In the genomic region with DNA sequence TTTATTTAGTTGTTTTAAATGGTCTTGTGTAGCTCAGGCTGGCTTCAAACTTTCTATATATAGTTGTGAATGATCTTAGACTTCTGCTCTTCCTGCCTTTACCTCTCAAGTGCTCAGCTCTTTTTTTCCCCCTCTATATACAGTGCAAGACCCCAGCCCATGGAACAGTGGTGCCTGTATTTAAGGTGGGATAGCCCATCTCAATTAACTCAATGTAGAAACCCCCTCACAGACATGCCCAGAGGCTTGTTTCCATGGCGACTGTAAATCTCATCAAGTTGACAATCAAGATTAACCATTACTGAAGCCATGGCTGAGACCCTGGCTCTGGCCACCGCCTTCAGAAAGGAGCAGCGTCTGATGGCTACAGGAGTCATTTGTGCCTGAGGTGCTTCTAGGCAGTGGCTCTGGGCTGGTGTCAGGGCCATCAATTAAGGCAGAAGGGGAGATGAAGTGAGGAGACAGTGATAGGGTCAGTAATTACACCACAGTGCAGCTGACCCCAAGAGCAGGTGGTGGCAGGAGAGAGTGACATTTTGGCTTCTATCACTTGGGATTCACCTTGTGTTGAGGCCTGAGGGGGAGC, we compare ENCODE assay signal across 24 mouse cellular contexts.
DNase-seq lines count a peak whose midpoint lies in the region; ATAC-seq and TF ChIP-seq lines count a peak whose summit lies in the region.
"Had no signal": no experiment of that assay in that cellular context is flagged by ENCODE, and none has a peak within 500 bp of the region (broad histone marks: within the 10 kb centered on the region; RNA-seq: fewer than 3 reads in every experiment).

No protein-coding gene starts in this region.

- H3K9me3 ChIP-seq in hindbrain, embryonic 11.5 days (ENCODE audit: control insufficient read depth, low read length) = no peaks in the 10 kb centered on the region
- H3K9me3 ChIP-seq in hindbrain, postnatal 0 days (ENCODE audit: low read length) = no peaks in the 10 kb centered on the region
- no peaks in the 10 kb centered on the region for H3K9me3 ChIP-seq in midbrain, embryonic 12.5 days
- H3K9me3 ChIP-seq in midbrain, embryonic 16.5 days (replicated peaks; ENCODE audit: control insufficient read depth, low read length, poor library complexity, severe bottlenecking) = no peaks in the 10 kb centered on the region
- H3K9me3 ChIP-seq in midbrain, embryonic 14.5 days (ENCODE audit: control insufficient read depth, low read length) = no peaks in the 10 kb centered on the region
- H3K9me3 ChIP-seq: embryonic facial prominence, embryonic 15.5 days; forebrain, embryonic 15.5 days; heart, embryonic 13.5 days; hindbrain, embryonic 15.5 days had no signal

- TF ChIP-seq CTCF in hindbrain, postnatal 0 days (IDR thresholded peaks at IDR 0.05; ENCODE audit: low read depth) = no peak

- H3K4me1 ChIP-seq in hindbrain, embryonic 11.5 days (replicated peaks; ENCODE audit: control insufficient read depth, insufficient read depth, low read length) = no peaks in the 10 kb centered on the region
- H3K4me1 ChIP-seq in hindbrain, postnatal 0 days (ENCODE audit: insufficient read depth, low read length) = no peaks in the 10 kb centered on the region
- peaks cover 4% of the 10 kb centered on the region; the same call in 1 of the 2 replicates for H3K4me1 ChIP-seq in midbrain, embryonic 12.5 days
- peaks cover 2% of the 10 kb centered on the region; the same call in 1 of the 2 replicates for H3K4me1 ChIP-seq in midbrain, embryonic 16.5 days (ENCODE audit: control insufficient read depth, insufficient read depth, low read length)
- 0 out of 2 replicates have a peak, but pooled peaks cover 3% of the 10 kb centered on the region for H3K4me1 ChIP-seq in midbrain, embryonic 14.5 days (ENCODE audit: control insufficient read depth, insufficient read depth, low read length)
- H3K4me1 ChIP-seq: embryonic facial prominence, embryonic 15.5 days; heart, embryonic 13.5 days; hindbrain, embryonic 15.5 days had no signal

- peak; percentile 31 for DNase-seq in embryo, embryonic 10 days (ENCODE audit: low spot score)
- no peak for DNase-seq in embryo, embryonic 9.5 days (ENCODE audit: extremely low spot score)
- DNase-seq in hindbrain, embryonic 11.5 days (ENCODE audit: low spot score) = peak; percentile 48
- DNase-seq in hindbrain, postnatal 0 days (ENCODE audit: low spot score) = no peak
- DNase-seq in midbrain, embryonic 14.5 days = peak; percentile 50
- no peak for DNase-seq in right cerebral cortex, postnatal 4 days
- DNase-seq: adrenal gland, adult 8-10 months; adrenal gland, postnatal 36 days; B cell, adult 2 months; cerebellum, adult 11 months; cerebellum, adult 8-10 months; cerebellum, postnatal 14 days; gastrocnemius, postnatal 14 days; heart, postnatal 36 days had no signal

- no peak overlapping the region for H3K4me3 ChIP-seq in hindbrain, embryonic 11.5 days (ENCODE audit: low read depth, low read length)
- H3K4me3 ChIP-seq in hindbrain, postnatal 0 days (ENCODE audit: low read length) = no peak overlapping the region
- no peak overlapping the region for H3K4me3 ChIP-seq in midbrain, embryonic 12.5 days
- no peak overlapping the region for H3K4me3 ChIP-seq in midbrain, embryonic 16.5 days (ENCODE audit: low read depth, low read length)
- no peak overlapping the region for H3K4me3 ChIP-seq in midbrain, embryonic 14.5 days (replicated peaks; ENCODE audit: low read depth, low read length)
- H3K4me3 ChIP-seq: embryonic facial prominence, embryonic 15.5 days; erythroblast, embryonic 14.5 days; forebrain, embryonic 10.5 days; forebrain, embryonic 15.5 days; heart, embryonic 13.5 days; hindbrain, embryonic 15.5 days had no signal

- H3K9ac ChIP-seq in hindbrain, embryonic 11.5 days (ENCODE audit: low read depth, low read length) = no peak overlapping the region
- H3K9ac ChIP-seq in hindbrain, postnatal 0 days (replicated peaks; ENCODE audit: low read length) = no peak overlapping the region
- no peak overlapping the region for H3K9ac ChIP-seq in midbrain, embryonic 12.5 days (replicated peaks)
- H3K9ac ChIP-seq in midbrain, embryonic 16.5 days (ENCODE audit: low read depth, low read length) = no peak overlapping the region
- no peak overlapping the region for H3K9ac ChIP-seq in midbrain, embryonic 14.5 days (replicated peaks; ENCODE audit: low read length)
- H3K9ac ChIP-seq: embryonic facial prominence, embryonic 15.5 days; forebrain, embryonic 15.5 days; heart, embryonic 13.5 days; hindbrain, embryonic 15.5 days had no signal

- H3K27ac ChIP-seq in hindbrain, embryonic 11.5 days (ENCODE audit: low read depth, low read length) = no peak overlapping the region
- H3K27ac ChIP-seq in hindbrain, postnatal 0 days = no peak overlapping the region
- peak overlapping the region; percentile 27; the same call in 1 of the 2 replicates for H3K27ac ChIP-seq in midbrain, embryonic 12.5 days (replicated peaks)
- no peak overlapping the region for H3K27ac ChIP-seq in midbrain, embryonic 16.5 days (ENCODE audit: low read length)
- H3K27ac ChIP-seq in midbrain, embryonic 14.5 days (replicated peaks; ENCODE audit: low read depth, low read length) = no peak overlapping the region
- H3K27ac ChIP-seq: embryonic facial prominence, embryonic 15.5 days; forebrain, embryonic 10.5 days; forebrain, embryonic 15.5 days; heart, embryonic 13.5 days; hindbrain, embryonic 15.5 days had no signal

- 66% methylated on average over 3 of the region's 3 CpGs for WGBS in hindbrain, embryonic 11.5 days
- 64% methylated on average over 3 of the region's 3 CpGs for WGBS in hindbrain, postnatal 0 days
- 47% methylated on average over 3 of the region's 3 CpGs for WGBS in midbrain, embryonic 12.5 days
- WGBS in midbrain, embryonic 16.5 days = 36% methylated on average over 3 of the region's 3 CpGs
- WGBS in midbrain, embryonic 14.5 days = 37% methylated on average over 3 of the region's 3 CpGs

- no peaks in the 10 kb centered on the region for H3K27me3 ChIP-seq in hindbrain, embryonic 11.5 days (ENCODE audit: control insufficient read depth, insufficient read depth, low read length)
- H3K27me3 ChIP-seq in hindbrain, postnatal 0 days (ENCODE audit: insufficient read depth, low read length) = no peaks in the 10 kb centered on the region
- H3K27me3 ChIP-seq in midbrain, embryonic 12.5 days = no peaks in the 10 kb centered on the region
- H3K27me3 ChIP-seq in midbrain, embryonic 16.5 days (ENCODE audit: control insufficient read depth, insufficient read depth, low read depth, low read length) = no peaks in the 10 kb centered on the region
- H3K27me3 ChIP-seq in midbrain, embryonic 14.5 days (ENCODE audit: control insufficient read depth, insufficient read depth, low read length) = no peaks in the 10 kb centered on the region
- H3K27me3 ChIP-seq: embryonic facial prominence, embryonic 15.5 days; forebrain, embryonic 15.5 days; heart, embryonic 13.5 days; hindbrain, embryonic 15.5 days had no signal

- H3K36me3 ChIP-seq in hindbrain, embryonic 11.5 days (ENCODE audit: control insufficient read depth, insufficient read depth, low read length) = no peaks in the 10 kb centered on the region
- H3K36me3 ChIP-seq in hindbrain, postnatal 0 days (ENCODE audit: insufficient read depth, low read length) = no peaks in the 10 kb centered on the region
- no peaks in the 10 kb centered on the region for H3K36me3 ChIP-seq in midbrain, embryonic 12.5 days
- H3K36me3 ChIP-seq in midbrain, embryonic 16.5 days (ENCODE audit: control insufficient read depth, insufficient read depth, low read length) = no peaks in the 10 kb centered on the region
- no peaks in the 10 kb centered on the region for H3K36me3 ChIP-seq in midbrain, embryonic 14.5 days (ENCODE audit: control insufficient read depth, insufficient read depth, low read length)
- H3K36me3 ChIP-seq: embryonic facial prominence, embryonic 15.5 days; forebrain, embryonic 10.5 days; forebrain, embryonic 15.5 days; G1E; heart, embryonic 13.5 days; hindbrain, embryonic 15.5 days had no signal

- H3K4me2 ChIP-seq in hindbrain, embryonic 11.5 days (replicated peaks; ENCODE audit: low read depth, low read length) = no peak overlapping the region
- H3K4me2 ChIP-seq in hindbrain, postnatal 0 days (ENCODE audit: low read depth, low read length) = no peak overlapping the region
- no peak overlapping the region for H3K4me2 ChIP-seq in midbrain, embryonic 12.5 days (replicated peaks)
- no peak overlapping the region for H3K4me2 ChIP-seq in midbrain, embryonic 16.5 days (ENCODE audit: low read length)
- no peak overlapping the region for H3K4me2 ChIP-seq in midbrain, embryonic 14.5 days (ENCODE audit: low read length)
- H3K4me2 ChIP-seq: embryonic facial prominence, embryonic 15.5 days; forebrain, embryonic 15.5 days; heart, embryonic 13.5 days; hindbrain, embryonic 15.5 days had no signal

- ATAC-seq in hindbrain, embryonic 11.5 days (ENCODE audit: low FRiP score) = peak; percentile 79
- no peak for ATAC-seq in hindbrain, postnatal 0 days
- ATAC-seq in midbrain, embryonic 12.5 days (ENCODE audit: low FRiP score, low read depth) = peak; percentile 73
- ATAC-seq in midbrain, embryonic 16.5 days = no peak
- ATAC-seq in midbrain, embryonic 14.5 days (ENCODE audit: low FRiP score, low TSS enrichment) = no peak; the same call in 1 of the 2 replicates
- ATAC-seq: CD4-positive, CD25-positive, alpha-beta regulatory T cell, adult 4 months; forebrain, embryonic 15.5 days had no signal

Comparison
In these comparisons a context has a peak if more than half of its experiments do, and no peak if none do; other contexts are left out.
1. DNase-seq: peak in embryo, embryonic 10 days (single experiment), hindbrain, embryonic 11.5 days (single experiment) and midbrain, embryonic 14.5 days (single experiment); none in embryo, embryonic 9.5 days (single experiment), hindbrain, postnatal 0 days (single experiment) and right cerebral cortex, postnatal 4 days (single experiment).
2. ATAC-seq: peak in hindbrain, embryonic 11.5 days (single experiment) and midbrain, embryonic 12.5 days (single experiment); none in hindbrain, postnatal 0 days (single experiment), midbrain, embryonic 16.5 days (single experiment) and midbrain, embryonic 14.5 days (single experiment).